Mouse (Mus musculus): ENCODE measurements around the gene Slc9c1.

DNA sequence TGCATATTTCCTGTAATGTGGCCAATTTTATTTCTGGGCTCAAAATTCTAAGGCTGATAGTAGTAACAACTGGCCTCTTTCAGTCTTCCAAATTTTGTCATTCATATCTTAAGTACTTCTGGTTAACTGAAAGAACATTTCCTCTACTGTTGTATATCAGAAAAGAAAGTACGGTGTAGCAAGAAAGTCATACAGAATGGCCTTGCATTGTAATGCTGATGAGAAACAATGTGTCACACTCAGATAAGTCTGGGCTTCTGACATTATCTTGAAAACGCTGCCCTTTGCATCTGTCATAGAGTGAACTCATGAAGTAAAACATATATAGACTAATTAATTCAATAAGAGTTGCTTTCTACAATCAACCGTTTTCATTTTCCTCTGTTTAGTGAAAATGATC lies 37.2 kb downstream of the Slc9c1 start:
- TF ChIP-seq CTCF (IDR thresholded peaks at IDR 0.05; ENCODE audit: extremely low read depth, insufficient read depth, low read length): no peak
- no peak for TF ChIP-seq POLR2A (IDR thresholded peaks at IDR 0.05; ENCODE audit: extremely low read depth, insufficient read depth, low read length)

Data from cortical plate, adult 2 months (tissue).